Mouse (Mus musculus): ENCODE data around the gene Rae1. TPM values are rescaled to one million over a fixed set of nuclear protein-coding genes. Genes with fewer than 3 reads are reported as not detected.

Gene Rae1
- polyA plus RNA-seq, 1 experiment from 2014 or later = 146 TPM

- Histone ChIP-seq H3K27ac (no peak overlapping the region), H3K4me2 (no peak overlapping the region), H3K4me3 (no peak overlapping the region), H3K9me3 (replicated peaks) (no peaks in the 10 kb centered on the region), H3K9ac (no peak overlapping the region), H3K36me3 (ENCODE audit: poor library complexity, severe bottlenecking) (no peaks in the 10 kb centered on the region), H3K27me3 (no peaks in the 10 kb centered on the region), H3K4me1 (no peaks in the 10 kb centered on the region)
- ATAC-seq = no peak
- WGBS = 84% methylated on average over 11 of the region's 11 CpGs
These were observed 57.0 kb downstream of the Rae1 start for GRCm38 (mm10) chr2:173056882-173057315.

- H3K36me3 ChIP-seq (ENCODE audit: poor library complexity, severe bottlenecking) = no peaks in the 10 kb centered on the region
- H3K9me3 ChIP-seq (replicated peaks) = no peaks in the 10 kb centered on the region
- H3K4me2 ChIP-seq = no peak overlapping the region
- H3K27ac ChIP-seq = no peak overlapping the region
- H3K4me1 ChIP-seq = no peaks in the 10 kb centered on the region
- no peaks in the 10 kb centered on the region for H3K27me3 ChIP-seq
- no peak overlapping the region for H3K4me3 ChIP-seq
- no peak overlapping the region for H3K9ac ChIP-seq
- 79% methylated on average over 10 of the region's 10 CpGs for WGBS
- ATAC-seq = no peak
These were observed 57.7 kb downstream of the Rae1 start for GRCm38 (mm10) chr2:173057623-173058022.

GRCm38 (mm10) chr2:173058263-173058662, 58.3 kb downstream of the Rae1 start:
- no peak for ATAC-seq
- H3K27ac ChIP-seq = no peak overlapping the region
- no peaks in the 10 kb centered on the region for H3K4me1 ChIP-seq
- H3K36me3 ChIP-seq (ENCODE audit: poor library complexity, severe bottlenecking) = no peaks in the 10 kb centered on the region
- H3K9ac ChIP-seq = no peak overlapping the region
- H3K27me3 ChIP-seq = no peaks in the 10 kb centered on the region
- H3K9me3 ChIP-seq (replicated peaks) = no peaks in the 10 kb centered on the region
- no peak overlapping the region for H3K4me2 ChIP-seq
- WGBS = 37% methylated on average over 11 of the region's 11 CpGs
- H3K4me3 ChIP-seq = no peak overlapping the region

- Histone ChIP-seq H3K4me1 (no peaks in the 10 kb centered on the region), H3K27ac (no peak overlapping the region), H3K4me3 (no peak overlapping the region), H3K36me3 (ENCODE audit: poor library complexity, severe bottlenecking) (no peaks in the 10 kb centered on the region), H3K9me3 (replicated peaks) (no peaks in the 10 kb centered on the region), H3K9ac (no peak overlapping the region), H3K4me2 (no peak overlapping the region), H3K27me3 (no peaks in the 10 kb centered on the region)
- WGBS = 91% methylated on average over 9 of the region's 9 CpGs
- ATAC-seq = no peak
These were observed 60.5 kb downstream of the Rae1 start for GRCm38 (mm10) chr2:173060450-173060849.

- no peaks in the 10 kb centered on the region for H3K36me3 ChIP-seq (ENCODE audit: poor library complexity, severe bottlenecking)
- no peak overlapping the region for H3K9ac ChIP-seq
- H3K27ac ChIP-seq = no peak overlapping the region
- no peaks in the 10 kb centered on the region for H3K27me3 ChIP-seq
- ATAC-seq = no peak
- H3K4me3 ChIP-seq = no peak overlapping the region
- H3K4me2 ChIP-seq = no peak overlapping the region
- no peaks in the 10 kb centered on the region for H3K4me1 ChIP-seq
- H3K9me3 ChIP-seq (replicated peaks) = no peaks in the 10 kb centered on the region
- 80% methylated on average over 15 of the region's 15 CpGs for WGBS
These were observed 61.8 kb downstream of the Rae1 start for GRCm38 (mm10) chr2:173061443-173062351.

- Histone ChIP-seq H3K9ac (no peak overlapping the region), H3K4me2 (no peak overlapping the region), H3K9me3 (replicated peaks) (no peaks in the 10 kb centered on the region), H3K4me1 (no peaks in the 10 kb centered on the region), H3K27me3 (no peaks in the 10 kb centered on the region), H3K36me3 (ENCODE audit: poor library complexity, severe bottlenecking) (no peaks in the 10 kb centered on the region), H3K4me3 (no peak overlapping the region), H3K27ac (no peak overlapping the region)
- 50% methylated on average over 1 of the region's 1 CpGs for WGBS
- ATAC-seq = no peak
These were observed 63.3 kb downstream of the Rae1 start for GRCm38 (mm10) chr2:173063219-173063618.

GRCm38 (mm10) chr2:173064864-173065263, 64.9 kb downstream of the Rae1 start:
- H3K4me3 ChIP-seq = no peak overlapping the region
- H3K36me3 ChIP-seq (ENCODE audit: poor library complexity, severe bottlenecking) = no peaks in the 10 kb centered on the region
- H3K27me3 ChIP-seq = no peaks in the 10 kb centered on the region
- H3K9me3 ChIP-seq (replicated peaks) = no peaks in the 10 kb centered on the region
- no peak overlapping the region for H3K4me2 ChIP-seq
- WGBS = 88% methylated on average over 2 of the region's 2 CpGs
- H3K27ac ChIP-seq = no peak overlapping the region
- H3K9ac ChIP-seq = no peak overlapping the region
- no peak for ATAC-seq
- H3K4me1 ChIP-seq = no peaks in the 10 kb centered on the region

Other genes starting within 250 kb of the Rae1 start
- 6.9 and 7.2 TPM in 2 replicates for gene Bmp7, start 59.8 kb upstream of the Rae1 start, polyA plus RNA-seq (2015; fragmentation: Nextera tagmentation; extraction: Ambion mirVana)
- gene Spo11, start 22.4 kb upstream of the Rae1 start, polyA plus RNA-seq (2015; fragmentation: Nextera tagmentation; extraction: Ambion mirVana) = 0.13 and 0.45 TPM in 2 replicates
- gene Rbm38, start 20.4 kb downstream of the Rae1 start, polyA plus RNA-seq (2015; fragmentation: Nextera tagmentation; extraction: Ambion mirVana) = 40.0 and 47.6 TPM in 2 replicates
- 0.05 and 0.14 TPM in 2 replicates for gene Ctcfl, start 119.4 kb downstream of the Rae1 start, polyA plus RNA-seq (2015; fragmentation: Nextera tagmentation; extraction: Ambion mirVana)
- not detected in 2 replicates for gene Pck1, start 152.9 kb downstream of the Rae1 start, polyA plus RNA-seq (2015; fragmentation: Nextera tagmentation; extraction: Ambion mirVana)
- gene Zbp1, start 218.8 kb downstream of the Rae1 start, polyA plus RNA-seq (2015; fragmentation: Nextera tagmentation; extraction: Ambion mirVana) = not detected in 2 replicates

Measured in forebrain, embryonic 13.5 days (tissue).